In the genomic region with DNA sequence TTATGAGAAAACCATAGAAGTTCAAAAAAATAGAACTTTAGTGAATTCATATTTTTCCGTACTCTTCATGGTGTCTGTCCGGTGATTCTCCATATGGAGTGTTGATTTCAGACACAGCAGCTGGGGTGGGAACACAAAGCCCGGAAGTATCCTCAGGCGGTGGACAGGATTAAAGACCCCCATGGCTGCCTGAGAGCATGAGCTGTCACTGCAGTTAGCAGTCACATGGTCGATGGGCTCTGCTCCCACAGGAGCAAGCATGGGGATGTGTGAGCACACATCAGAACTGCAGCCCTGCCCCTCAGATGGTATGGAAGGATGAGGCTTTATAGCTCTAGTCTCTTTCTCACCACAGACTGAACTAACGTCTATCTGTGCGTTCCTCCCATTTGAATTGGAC, we compare ENCODE assay signal across 31 mouse cellular contexts.
A peak's percentile ranks its signal among the peaks of the same experiment; 100 is the strongest.
DNase-seq lines count a peak whose midpoint lies in the region; ATAC-seq and TF ChIP-seq lines count a peak whose summit lies in the region.
"Had no signal": no experiment of that assay in that cellular context is flagged by ENCODE, and none has a peak within 500 bp of the region (broad histone marks: within the 10 kb centered on the region; RNA-seq: fewer than 3 reads in every experiment).

No protein-coding gene starts in this region.

- H3K36me3 ChIP-seq in forebrain, embryonic 13.5 days (ENCODE audit: poor library complexity, severe bottlenecking) = no peaks in the 10 kb centered on the region
- peaks cover 3% of the 10 kb centered on the region; the same call in 1 of the 2 replicates for H3K36me3 ChIP-seq in forebrain, embryonic 10.5 days (replicated peaks)
- no peaks in the 10 kb centered on the region for H3K36me3 ChIP-seq in midbrain, embryonic 15.5 days (replicated peaks)
- no peaks in the 10 kb centered on the region for H3K36me3 ChIP-seq in intestine, embryonic 15.5 days
- H3K36me3 ChIP-seq: heart, embryonic 13.5 days; limb, embryonic 10.5 days; limb, embryonic 15.5 days; liver, embryonic 13.5 days; neural tube, embryonic 12.5 days had no signal

- no peak overlapping the region for H3K27ac ChIP-seq in forebrain, embryonic 13.5 days
- no peak overlapping the region for H3K27ac ChIP-seq in forebrain, embryonic 10.5 days
- no peak overlapping the region for H3K27ac ChIP-seq in midbrain, embryonic 15.5 days
- no peak overlapping the region for H3K27ac ChIP-seq in intestine, embryonic 15.5 days
- H3K27ac ChIP-seq: gastrocnemius, adult 2 months; heart, embryonic 13.5 days; layer of hippocampus, adult 2 months; limb, embryonic 10.5 days; limb, embryonic 15.5 days; neural tube, embryonic 12.5 days had no signal

- TF ChIP-seq POLR2A in brain, embryonic 14.5 days (IDR thresholded peaks at IDR 0.05; ENCODE audit: borderline replicate concordance, extremely low read depth, insufficient read depth, insufficient read length, poor library complexity, severe bottlenecking) = no peak

- H3K27me3 ChIP-seq in forebrain, embryonic 13.5 days = no peaks in the 10 kb centered on the region
- no peaks in the 10 kb centered on the region for H3K27me3 ChIP-seq in forebrain, embryonic 10.5 days (ENCODE audit: poor library complexity, severe bottlenecking)
- no peaks in the 10 kb centered on the region for H3K27me3 ChIP-seq in midbrain, embryonic 15.5 days (replicated peaks)
- H3K27me3 ChIP-seq in intestine, embryonic 15.5 days (replicated peaks) = no peaks in the 10 kb centered on the region
- H3K27me3 ChIP-seq: heart, embryonic 13.5 days; limb, embryonic 15.5 days; liver, embryonic 13.5 days; neural tube, embryonic 12.5 days had no signal

- TF ChIP-seq CTCF in brain, embryonic 14.5 days (IDR thresholded peaks at IDR 0.05; ENCODE audit: borderline replicate concordance, extremely low read depth, insufficient read depth, insufficient read length) = no peak

- no peak for DNase-seq in forebrain, embryonic 10.5 days (ENCODE audit: extremely low spot score, low spot score)
- DNase-seq in left cerebral cortex, postnatal 4 days = peak; percentile 63
- DNase-seq in left cerebral cortex, postnatal 10 days (ENCODE audit: extremely low spot score in 1 of 2, low spot score in 2 of 2) = no peak
- DNase-seq in brain, embryonic 14.5 days (ENCODE audit: low read depth) = peak; percentile 27
- no peak for DNase-seq in layer of hippocampus, adult 9-10 months (ENCODE audit: low spot score)
- DNase-seq: adrenal gland, postnatal 25 days; cerebellum, adult 2 months; cerebellum, postnatal 25 days; gastrocnemius, adult 2 months; gastrocnemius, postnatal 36 days; heart, postnatal 10 days; kidney, adult 18-20 months; kidney, postnatal 36 days; liver, embryonic 13.5 days; lung, adult 18-20 months; lung, postnatal 10 days; right cerebral cortex, adult 18-20 months; spleen, adult 18-20 months; thymus, adult 18-20 months; thymus, postnatal 25 days had no signal

- WGBS in forebrain, embryonic 13.5 days = 81% methylated on average over 7 of the region's 7 CpGs
- WGBS in forebrain, embryonic 10.5 days = 88% methylated on average over 7 of the region's 7 CpGs
- WGBS in midbrain, embryonic 15.5 days = 53% methylated on average over 7 of the region's 7 CpGs
- WGBS in intestine, embryonic 15.5 days = 74% methylated on average over 7 of the region's 7 CpGs

- H3K4me1 ChIP-seq in forebrain, embryonic 13.5 days = no peaks in the 10 kb centered on the region
- peaks cover 6% of the 10 kb centered on the region for H3K4me1 ChIP-seq in forebrain, embryonic 10.5 days
- H3K4me1 ChIP-seq in midbrain, embryonic 15.5 days = peaks cover 4% of the 10 kb centered on the region; the same call in 1 of the 2 replicates
- no peaks in the 10 kb centered on the region for H3K4me1 ChIP-seq in intestine, embryonic 15.5 days (replicated peaks)
- H3K4me1 ChIP-seq: neural tube, embryonic 12.5 days had no signal

- intact Hi-C loops in left cerebral cortex, postnatal 4 days (cut with DNase I) = no loop called here
- intact Hi-C loops in left cerebral cortex, postnatal 10 days (cut with DNase I) = no loop called here

- 0 out of 2 replicates have a peak, but pooled peaks have one; percentile 27 for ATAC-seq in forebrain, embryonic 13.5 days
- ATAC-seq in midbrain, embryonic 15.5 days (replicated peaks) = peak; percentile 48; the same call in 1 of the 2 replicates
- ATAC-seq in intestine, embryonic 15.5 days = no peak
- ATAC-seq: forebrain, embryonic 16.5 days; inflammation-experienced regulatory T-cells, adult 6 months had no signal

- H3K4me3 ChIP-seq in forebrain, embryonic 13.5 days = no peak overlapping the region
- H3K4me3 ChIP-seq in forebrain, embryonic 10.5 days = no peak overlapping the region
- H3K4me3 ChIP-seq in midbrain, embryonic 15.5 days = no peak overlapping the region
- no peak overlapping the region for H3K4me3 ChIP-seq in intestine, embryonic 15.5 days (replicated peaks)
- H3K4me3 ChIP-seq: gastrocnemius, adult 2 months; heart, embryonic 13.5 days; layer of hippocampus, adult 2 months; limb, embryonic 10.5 days; limb, embryonic 15.5 days; liver, embryonic 13.5 days; myocyte; neural tube, embryonic 12.5 days had no signal

- H3K9ac ChIP-seq in forebrain, embryonic 13.5 days = no peak overlapping the region
- H3K9ac ChIP-seq in midbrain, embryonic 15.5 days = no peak overlapping the region
- no peak overlapping the region for H3K9ac ChIP-seq in intestine, embryonic 15.5 days
- H3K9ac ChIP-seq: heart, embryonic 13.5 days; limb, embryonic 15.5 days; neural tube, embryonic 12.5 days had no signal

- no peaks in the 10 kb centered on the region for H3K9me3 ChIP-seq in forebrain, embryonic 13.5 days (replicated peaks)
- H3K9me3 ChIP-seq in forebrain, embryonic 10.5 days = no peaks in the 10 kb centered on the region
- no peaks in the 10 kb centered on the region for H3K9me3 ChIP-seq in midbrain, embryonic 15.5 days
- no peaks in the 10 kb centered on the region for H3K9me3 ChIP-seq in intestine, embryonic 15.5 days
- H3K9me3 ChIP-seq: heart, embryonic 13.5 days; limb, embryonic 10.5 days; limb, embryonic 15.5 days; liver, embryonic 13.5 days; neural tube, embryonic 12.5 days had no signal

- no peak overlapping the region for H3K4me2 ChIP-seq in forebrain, embryonic 13.5 days
- H3K4me2 ChIP-seq in midbrain, embryonic 15.5 days = no peak overlapping the region
- no peak overlapping the region for H3K4me2 ChIP-seq in intestine, embryonic 15.5 days (replicated peaks)
- H3K4me2 ChIP-seq: heart, embryonic 13.5 days; limb, embryonic 15.5 days; neural tube, embryonic 12.5 days had no signal

Comparison
In these comparisons a context has a peak if more than half of its experiments do, and no peak if none do; other contexts are left out.
1. DNase-seq: peak in left cerebral cortex, postnatal 4 days (single experiment) and brain, embryonic 14.5 days (single experiment); none in forebrain, embryonic 10.5 days (single experiment), left cerebral cortex, postnatal 10 days (0 of 2) and layer of hippocampus, adult 9-10 months (single experiment).